Mouse (Mus musculus) cerebellum, adult 2 months (tissue): ENCODE data around the gene Lmtk2.

Experiments
- CTCF ChIP-seq: fragments of 200-500 bp; IDR thresholded peaks from 2 replicates; pipeline ENCODE4 v1.5.1; 2011; ENCODE audit warnings: low read depth, mild to moderate bottlenecking, control low read depth, low read length, moderate library complexity, borderline replicate concordance; ENCODE audit not compliant: insufficient read depth
- POLR2A ChIP-seq: fragments of 200-500 bp; IDR thresholded peaks from 2 replicates; pipeline ENCODE4 v1.6.1; 2011; ENCODE audit warnings: low read length, control low read depth, borderline replicate concordance; ENCODE audit not compliant: insufficient read depth

GRCm38 (mm10) chr5:144234222-144234621, 134.0 kb downstream of the Lmtk2 start:
- TF ChIP-seq CTCF (no peak), POLR2A (no peak)
